Mouse (Mus musculus) bone marrow, adult 2 months (tissue): Measurements from ENCODE around the gene Manf. TPM values are rescaled to one million over a fixed set of nuclear protein-coding genes. Genes with fewer than 3 reads are reported as not detected.
A peak's percentile ranks its signal among the peaks of the same experiment; 100 is the strongest.

Source experiments
- H3K27ac ChIP-seq: fragments of 200-500 bp; 2 replicates; pipeline ENCODE4 v1.5.1; 2012; ENCODE audit warnings: low read depth, mild to moderate bottlenecking, control low read depth, inconsistent platforms, low read length; ENCODE audit not compliant: control insufficient read depth, poor library complexity, insufficient read depth
- H3K4me1 ChIP-seq: fragments of 200-500 bp; 2 replicates; pipeline ENCODE4 v1.6.1; 2011; ENCODE audit warnings: low read length; ENCODE audit not compliant: control insufficient read depth, insufficient read depth
- H3K4me3 ChIP-seq: fragments of 200-500 bp; replicated peaks from 2 replicates; pipeline ENCODE3; 2011; ENCODE audit warnings: mild to moderate bottlenecking, low read depth, low read length, control low read depth; ENCODE audit not compliant: control insufficient read depth
- CTCF ChIP-seq: fragments of 200-500 bp; IDR thresholded peaks from 2 replicates; pipeline ENCODE4 v1.5.1; 2011; ENCODE audit warnings: low read length, control low read depth; ENCODE audit not compliant: control insufficient read depth, insufficient read depth
- POLR2A ChIP-seq: fragments of 200-500 bp; IDR thresholded peaks from 2 replicates; pipeline ENCODE4 v1.6.1; 2011; ENCODE audit warnings: low read depth, mild to moderate bottlenecking, control low read depth, low read length, borderline replicate concordance; ENCODE audit not compliant: control insufficient read depth
- WGBS: fragments of 180-500 bp; shearing (Covaris S2); methylation state at CpG from one replicate; pipeline ENCODE4 v1.1.7; 2018; 5-methylcytosine and 5-hydroxymethylcytosine counted together
- polyA plus RNA-seq: library from polyadenylated mRNA; stranded (reverse); fragments of >200 nt; gene quantifications from 2 replicates; pipeline ENCODE4 v1.2.4, GENCODE M21; 2011; ENCODE audit warnings: low replicate concordance; ENCODE audit not compliant: missing spikeins, insufficient read depth, insufficient read length

The Manf gene
- polyA plus RNA-seq, 1 experiment: 100 TPM

GRCm38 (mm10) chr9:106788812-106789321 lies 102.9 kb downstream of the Manf start, which contains the start of gene Rad54l2:
Gene Rad54l2 (minus strand): TSS chr9:106789194.
- peak within 1 kb of the TSS; percentile 71; the same call in 1 of the 2 replicates for H3K27ac ChIP-seq
- TF ChIP-seq POLR2A (peak; percentile 68; the same call in 1 of the 2 replicates), CTCF (no peak)
- WGBS: 0% methylated on average over 49 of the region's 49 CpGs
- H3K4me1 ChIP-seq: peaks cover 2% of the 10 kb centered on the region; the same call in 1 of the 2 replicates
- peak within 1 kb of the TSS; percentile 89 for H3K4me3 ChIP-seq

Other genes with a start within 250 kb of the Manf start
- gene Grm2, start 235.9 kb downstream of the Manf start, polyA plus RNA-seq: not detected in 2 replicates
- gene Tex264, start 206.1 kb downstream of the Manf start, polyA plus RNA-seq: 8.8 and 12.5 TPM in 2 replicates
- 4.4 and 11.9 TPM in 2 replicates for gene Rad54l2, start 102.8 kb downstream of the Manf start, polyA plus RNA-seq
- gene Dcaf1, start 70.1 kb downstream of the Manf start, polyA plus RNA-seq: 8.0 and 21.5 TPM in 2 replicates
- 7.3 and 11.5 TPM in 2 replicates for gene Rbm15b, start 4.6 kb downstream of the Manf start, polyA plus RNA-seq